Mouse (Mus musculus): ENCODE data around the gene Grasp.

Grasp gene

GRCm38 (mm10) chr15:101248029-101248710, 24.2 kb downstream of the Grasp start:
- DNase-seq (ENCODE audit: low spot score) = no peak

- DNase-seq (ENCODE audit: low spot score) = no peak
These were observed 26.3 kb downstream of the Grasp start for GRCm38 (mm10) chr15:101250220-101250800.

- no peak for DNase-seq (ENCODE audit: low spot score)
These were observed 27.9 kb downstream of the Grasp start for GRCm38 (mm10) chr15:101251930-101252329.

- no peak for DNase-seq (ENCODE audit: low spot score)
These were observed 28.6 kb downstream of the Grasp start for GRCm38 (mm10) chr15:101252614-101253013.

- no peak for DNase-seq (ENCODE audit: low spot score)
These were observed 29.5 kb downstream of the Grasp start for GRCm38 (mm10) chr15:101253563-101253885.

GRCm38 (mm10) chr15:101253886-101254795, 30.2 kb downstream of the Grasp start, which contains the start of gene Nr4a1:
Gene Nr4a1 (plus strand): TSS chr15:101254269.
- peak; percentile 72 for DNase-seq (ENCODE audit: low spot score)

GRCm38 (mm10) chr15:101255842-101256462, 32.0 kb downstream of the Grasp start:
- no peak for DNase-seq (ENCODE audit: low spot score)

GRCm38 (mm10) chr15:101256463-101257206, 32.6 kb downstream of the Grasp start:
- DNase-seq (ENCODE audit: low spot score) = no peak

- no peak for DNase-seq (ENCODE audit: low spot score)
These were observed 34.4 kb downstream of the Grasp start for GRCm38 (mm10) chr15:101258420-101258819.

- DNase-seq (ENCODE audit: low spot score) = no peak
These were observed 35.9 kb downstream of the Grasp start for GRCm38 (mm10) chr15:101259922-101260321.

- no peak for DNase-seq (ENCODE audit: low spot score)
These were observed 36.4 kb downstream of the Grasp start for GRCm38 (mm10) chr15:101260387-101260786.

GRCm38 (mm10) chr15:101260874-101261622, 37.1 kb downstream of the Grasp start:
- DNase-seq (ENCODE audit: low spot score) = no peak

GRCm38 (mm10) chr15:101262502-101262901, 38.5 kb downstream of the Grasp start:
- no peak for DNase-seq (ENCODE audit: low spot score)

- peak; percentile 71 for DNase-seq (ENCODE audit: low spot score)
These were observed 42.4 kb downstream of the Grasp start for GRCm38 (mm10) chr15:101266132-101266963.

GRCm38 (mm10) chr15:101267053-101268032, 43.4 kb downstream of the Grasp start:
- DNase-seq (ENCODE audit: low spot score) = no peak

- DNase-seq (ENCODE audit: low spot score) = no peak
These were observed 46.3 kb downstream of the Grasp start for GRCm38 (mm10) chr15:101270101-101270820.

- DNase-seq (ENCODE audit: low spot score) = no peak
These were observed 47.1 kb downstream of the Grasp start for GRCm38 (mm10) chr15:101271107-101271506.

GRCm38 (mm10) chr15:101271513-101271912, 47.5 kb downstream of the Grasp start:
- no peak for DNase-seq (ENCODE audit: low spot score)
